Mouse (Mus musculus) layer of hippocampus, adult 11-12 months (tissue): ENCODE measurements at regions not wholly inside any gene's neighbourhood (a gene's known extent, or its start where the extent isn't known, plus 50 kb on each side); places are given as distances from the start of the nearest gene placed in this dataset.
A peak's percentile ranks its signal among the peaks of the same experiment; 100 is the strongest.

Source experiments
- DNase-seq: peaks from one replicate; pipeline ENCODE4 v3.0.0; 2022; ENCODE audit warnings: low spot score

- DNase-seq = no peak
These were observed 398.6 kb downstream of the Brinp2 start for GRCm38 (mm10) chr1:157957506-157957905.

- no peak for DNase-seq
These were observed 391.7 kb downstream of the Brinp2 start for GRCm38 (mm10) chr1:157964461-157964860.

DNA sequence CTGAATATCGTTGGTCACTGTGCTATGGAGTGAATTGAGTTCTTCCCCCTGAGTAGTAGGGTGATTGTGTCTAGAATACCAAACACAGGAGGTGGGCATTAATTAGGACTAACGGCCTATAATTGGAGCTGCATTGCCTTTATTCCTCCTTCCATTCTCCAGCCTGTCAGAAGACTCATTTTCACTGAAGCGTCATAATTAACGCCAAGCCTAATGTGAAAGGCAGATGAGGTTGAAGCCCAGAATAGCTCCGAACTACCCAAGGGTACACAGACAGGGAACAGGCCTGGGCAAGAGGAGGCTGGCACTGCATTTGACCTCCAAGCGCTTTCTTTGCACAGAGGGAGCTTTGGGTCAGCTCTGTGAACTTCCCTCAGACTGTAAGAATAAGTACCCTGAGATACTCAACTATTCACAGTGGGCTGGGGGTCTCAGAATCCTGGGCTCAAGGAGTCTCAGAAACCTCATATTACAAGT is 386.5 kb downstream of the Brinp2 start:
- peak; percentile 21 for DNase-seq

- DNase-seq = no peak
These were observed 382.5 kb downstream of the Brinp2 start for GRCm38 (mm10) chr1:157973373-157974232.

DNA sequence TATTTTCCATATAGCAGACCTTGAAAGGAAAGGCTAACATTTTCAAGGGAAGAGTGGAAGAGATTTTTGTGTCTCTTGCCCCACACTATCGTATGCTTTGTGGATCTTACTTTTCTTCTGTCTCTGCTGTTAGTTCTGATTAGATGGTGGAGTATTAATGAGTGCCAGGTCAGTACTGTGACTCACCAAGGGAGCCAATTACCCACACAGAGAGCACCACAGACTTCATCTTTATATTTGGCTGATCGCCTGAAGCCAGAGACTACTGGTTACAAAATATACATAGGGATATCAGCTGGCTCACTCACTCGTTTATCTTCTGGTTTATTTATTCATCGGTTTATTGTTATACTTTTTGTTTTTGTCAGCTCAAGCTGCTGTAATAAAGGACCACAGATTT is 381.5 kb downstream of the Brinp2 start:
- DNase-seq = no peak

GRCm38 (mm10) chr1:158019161-158019560 is 337.0 kb downstream of the Brinp2 start:
- DNase-seq = no peak

- no peak for DNase-seq
These were observed 316.4 kb downstream of the Brinp2 start for GRCm38 (mm10) chr1:158039756-158040155.

DNA sequence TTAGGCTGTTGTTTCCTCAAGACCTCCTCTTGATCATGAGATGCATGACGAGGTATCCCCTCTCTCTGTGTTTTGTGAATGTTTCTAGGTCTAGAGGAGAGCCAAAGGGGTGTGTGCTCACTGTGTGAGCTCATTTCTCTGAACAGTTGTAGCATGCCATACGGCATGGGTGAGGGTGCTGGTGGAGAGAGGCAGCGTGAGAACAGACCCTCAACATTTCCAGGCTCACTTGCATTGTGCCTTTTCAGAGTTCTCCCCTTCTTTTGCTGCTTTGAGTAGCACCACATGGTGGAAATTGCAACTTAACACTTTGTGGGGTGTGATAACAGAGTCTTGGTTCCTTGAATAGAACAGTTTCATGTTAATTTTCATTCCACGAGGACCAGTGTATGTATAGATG is 315.8 kb downstream of the Brinp2 start:
- no peak for DNase-seq

DNA sequence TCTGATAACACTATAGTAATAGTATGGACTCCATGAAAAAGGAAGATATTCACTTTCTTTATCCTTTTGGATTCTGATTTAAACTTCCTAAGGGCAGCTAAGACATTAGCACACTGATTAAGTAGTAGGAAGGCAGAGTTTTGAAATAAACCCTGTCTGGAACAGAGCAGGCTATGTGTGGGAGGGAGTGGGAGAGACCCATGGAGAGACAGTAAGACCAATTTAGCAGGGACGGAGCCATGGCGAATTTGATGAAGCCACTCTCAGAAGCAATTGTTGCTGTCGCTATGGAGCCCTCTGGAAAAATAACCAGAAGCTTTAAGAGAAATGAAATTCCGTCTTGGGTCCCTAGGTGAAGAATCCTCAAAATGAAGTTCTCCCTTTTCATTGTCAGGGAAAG is 303.5 kb downstream of the Brinp2 start:
- DNase-seq = no peak

GRCm38 (mm10) chr1:158054961-158055360 is 301.2 kb downstream of the Brinp2 start:
- no peak for DNase-seq

- DNase-seq = no peak
These were observed 299.0 kb downstream of the Brinp2 start for GRCm38 (mm10) chr1:158056994-158057630.

DNA sequence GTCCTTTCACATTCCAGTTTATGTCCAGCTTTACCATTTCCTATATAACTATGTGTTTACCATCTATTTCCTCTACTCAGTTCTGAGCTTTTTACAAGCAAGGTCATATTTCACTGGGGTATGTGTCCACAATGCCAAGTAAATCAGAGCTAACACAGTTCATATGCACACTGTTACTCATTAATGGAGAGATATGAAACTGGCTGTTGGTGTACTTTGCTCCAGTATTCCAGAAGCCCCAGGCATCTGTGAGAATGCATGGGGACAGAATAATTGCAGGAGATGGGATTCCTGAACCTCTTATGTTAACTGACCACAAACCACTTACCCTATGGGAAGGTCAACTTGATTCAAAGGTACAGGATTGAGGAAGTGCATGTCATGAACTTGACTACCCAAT is 298.3 kb downstream of the Brinp2 start:
- no peak for DNase-seq

GRCm38 (mm10) chr1:158061995-158062394 is 294.1 kb downstream of the Brinp2 start:
- DNase-seq = no peak

- DNase-seq = no peak
These were observed 273.9 kb downstream of the Brinp2 start for GRCm38 (mm10) chr1:158082181-158082580.

GRCm38 (mm10) chr1:158085856-158086255 is 270.3 kb downstream of the Brinp2 start:
- DNase-seq = no peak

DNA sequence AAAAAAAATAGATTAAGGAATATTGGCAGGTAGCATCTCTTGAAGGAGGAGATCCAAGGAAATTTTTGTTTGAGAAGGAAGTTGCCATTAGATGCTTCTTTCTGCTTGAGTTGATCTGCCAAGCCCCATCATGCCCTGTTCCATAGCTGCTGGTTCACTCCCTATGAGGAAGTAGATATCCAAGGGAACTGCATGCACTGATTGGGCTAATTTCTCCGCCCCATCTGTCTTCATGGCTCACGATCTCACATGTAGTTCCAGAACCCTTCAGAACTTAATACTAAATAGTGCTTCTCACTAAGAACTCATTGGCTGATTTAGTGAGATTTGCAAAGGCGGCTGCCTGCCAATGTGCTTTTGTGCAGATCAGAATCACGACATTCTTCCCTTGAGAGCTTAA is 258.6 kb downstream of the Brinp2 start:
- no peak for DNase-seq

GRCm38 (mm10) chr1:158119708-158120107 is 236.4 kb downstream of the Brinp2 start:
- DNase-seq = no peak

- DNase-seq = no peak
These were observed 231.2 kb downstream of the Brinp2 start for GRCm38 (mm10) chr1:158124902-158125301.

GRCm38 (mm10) chr1:158126272-158126671 is 229.9 kb downstream of the Brinp2 start:
- DNase-seq = no peak

DNA sequence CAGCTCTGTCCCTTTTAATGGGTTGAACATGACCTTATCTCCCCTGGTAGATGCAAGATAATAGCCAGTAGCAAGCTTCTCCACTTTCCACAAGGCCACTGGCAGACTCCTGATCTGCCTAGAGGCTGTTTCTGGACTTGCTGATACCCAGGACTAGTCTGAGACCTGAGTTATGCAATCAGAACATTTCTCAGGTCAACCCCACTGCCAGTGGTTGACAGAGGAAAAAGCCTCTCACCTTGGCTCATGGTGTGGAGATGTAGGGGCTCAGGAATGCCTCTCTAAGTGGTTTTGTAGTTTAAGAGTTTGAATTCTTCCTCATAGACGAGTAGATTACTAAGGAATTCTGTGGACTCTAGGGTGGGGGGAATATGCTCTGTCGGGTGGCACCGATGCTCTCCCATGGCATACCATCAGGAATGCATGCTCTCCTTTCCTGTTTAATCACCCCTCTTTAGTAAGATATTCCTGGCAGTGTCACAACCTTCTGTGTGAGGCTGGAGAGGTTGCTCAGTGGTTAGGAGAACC is 226.8 kb downstream of the Brinp2 start:
- DNase-seq = no peak

- no peak for DNase-seq
These were observed 208.6 kb downstream of the Brinp2 start for GRCm38 (mm10) chr1:158147525-158147924.

DNA sequence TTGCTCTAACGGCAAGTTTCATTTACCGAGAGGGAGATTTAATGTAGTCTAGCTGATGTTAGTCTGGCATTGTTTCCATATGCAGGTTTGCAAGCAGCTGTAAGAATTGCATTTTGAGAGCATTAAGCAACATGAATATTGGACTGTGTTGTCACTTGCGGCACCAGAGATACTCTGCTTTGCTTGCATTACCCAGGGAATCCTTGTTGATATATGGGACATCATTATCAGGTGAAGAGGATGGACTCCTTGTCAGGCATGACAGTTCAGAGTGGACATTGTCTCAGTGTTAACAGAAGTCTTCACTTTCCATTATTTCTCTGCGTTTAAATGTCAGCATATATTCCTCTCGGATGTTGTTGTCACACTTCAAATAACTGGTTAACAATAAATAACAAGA is 208.1 kb downstream of the Brinp2 start:
- DNase-seq = no peak

GRCm38 (mm10) chr1:158161111-158161510 is 195.0 kb downstream of the Brinp2 start:
- DNase-seq = no peak
